Mouse (Mus musculus) liver, embryonic 16.5 days (tissue): Measurements from ENCODE around the gene Knl1. TPM values are rescaled to one million over a fixed set of nuclear protein-coding genes. Genes with fewer than 3 reads are reported as not detected.

Experiments
- ATAC-seq: fragments of 200-750 bp; cut with Nextera tagmentation; 2 replicates; pipeline ENCODE4 v1.8.0; 2017; ENCODE audit warnings: low read depth, mild to moderate bottlenecking, moderate number of reproducible peaks, moderate library complexity
- H3K27ac ChIP-seq: fragments of 300-500 bp; sonication (generic); 2 replicates; pipeline ENCODE4 v1.5.1; 2014; ENCODE audit warnings: mild to moderate bottlenecking, low read length
- H3K27me3 ChIP-seq: fragments of 300-500 bp; sonication (generic); 2 replicates; pipeline ENCODE4 v1.6.1; 2014; ENCODE audit warnings: low read depth, low read length, mixed read lengths; ENCODE audit not compliant: control insufficient read depth, insufficient read depth
- H3K36me3 ChIP-seq: fragments of 300-500 bp; sonication (generic); 2 replicates; pipeline ENCODE4 v1.6.1; 2014; ENCODE audit warnings: mild to moderate bottlenecking; ENCODE audit not compliant: control insufficient read depth, insufficient read depth
- H3K4me1 ChIP-seq: fragments of 300-500 bp; sonication (generic); 2 replicates; pipeline ENCODE4 v1.6.1; 2014; ENCODE audit warnings: low read depth, low read length, mixed read lengths; ENCODE audit not compliant: control insufficient read depth
- H3K4me2 ChIP-seq: fragments of 300-500 bp; sonication (generic); 2 replicates; pipeline ENCODE4 v1.6.1; 2014; ENCODE audit warnings: low read depth, low read length, mixed read lengths
- H3K4me3 ChIP-seq: fragments of 300-500 bp; sonication (generic); 2 replicates; pipeline ENCODE4 v1.5.1; 2014; ENCODE audit warnings: low read depth, mild to moderate bottlenecking, low read length
- H3K9ac ChIP-seq: fragments of 300-500 bp; sonication (generic); 2 replicates; pipeline ENCODE4 v1.6.1; 2014; ENCODE audit warnings: low read depth, low read length
- H3K9me3 ChIP-seq: fragments of 300-500 bp; sonication (generic); replicated peaks from 2 replicates; pipeline ENCODE4 v1.6.1; 2016; ENCODE audit warnings: low read length; ENCODE audit not compliant: control insufficient read depth
- WGBS: fragments of 180-500 bp; shearing (Covaris S2); extraction: QIAGEN DNeasy Blood & Tissue Kit; methylation state at CpG from one replicate; pipeline ENCODE4 v1.1.7; 2014; ENCODE audit not compliant: insufficient replicate concordance; 5-methylcytosine and 5-hydroxymethylcytosine counted together
- polyA plus RNA-seq: library from polyadenylated mRNA; unstranded; fragments of >200 nt; fragmentation: Nextera tagmentation; extraction: Ambion mirVana; gene quantifications from 2 replicates; pipeline ENCODE4 v1.2.1, GENCODE M21; 2015

The Knl1 gene
- polyA plus RNA-seq, 1 experiment from 2014 or later, result 52.2 TPM

DNA sequence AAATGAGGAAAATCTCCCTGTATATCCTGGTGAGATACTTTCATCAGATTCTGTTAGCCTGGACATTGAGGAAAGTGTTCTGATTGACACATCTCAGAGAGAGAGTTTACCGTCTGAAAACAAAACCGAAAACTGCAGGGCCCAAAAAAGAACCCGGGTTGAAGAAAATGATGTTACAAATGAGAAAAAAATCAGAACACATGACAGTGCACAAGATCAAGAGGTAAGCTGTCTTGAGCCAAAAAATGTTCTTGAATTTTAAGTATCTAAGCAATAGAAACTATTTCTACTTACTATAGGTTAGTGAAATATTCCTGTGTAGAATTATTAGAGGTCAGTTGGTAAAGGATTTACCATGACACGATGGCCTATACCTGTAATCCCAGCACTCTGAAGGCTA lies 25.5 kb downstream of the Knl1 start:
- Histone ChIP-seq H3K36me3 (peaks cover 56% of the 10 kb centered on the region), H3K9me3 (no peaks in the 10 kb centered on the region), H3K4me1 (no peaks in the 10 kb centered on the region), H3K4me3 (no peak overlapping the region), H3K9ac (no peak overlapping the region), H3K27ac (no peak overlapping the region), H3K27me3 (no peaks in the 10 kb centered on the region), H3K4me2 (no peak overlapping the region)
- WGBS, result 94% methylated on average over 4 of the region's 4 CpGs
- no peak for ATAC-seq

DNA sequence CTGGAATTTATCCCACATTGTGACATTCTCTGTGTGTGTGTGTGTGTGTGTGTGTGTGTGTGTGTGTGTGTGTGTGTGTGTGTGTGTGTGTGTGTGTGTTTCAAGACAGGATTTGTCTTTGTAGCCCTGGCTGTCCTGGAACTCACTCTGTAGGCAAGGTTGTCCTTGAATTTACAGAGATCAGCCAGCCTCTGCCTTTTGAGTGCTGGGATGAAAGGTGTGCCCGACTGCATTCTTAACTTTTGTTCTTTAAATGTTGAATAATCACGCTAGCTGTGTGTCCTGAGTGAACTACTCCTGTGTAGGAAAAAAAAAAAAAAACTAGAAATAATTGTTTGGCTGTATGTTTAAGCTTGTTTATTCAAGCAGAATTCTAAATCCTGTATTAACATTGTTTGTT lies 39.2 kb downstream of the Knl1 start:
- H3K4me2 ChIP-seq, result no peak overlapping the region
- 86% methylated on average over 2 of the region's 2 CpGs for WGBS
- no peak overlapping the region for H3K27ac ChIP-seq
- no peak overlapping the region for H3K9ac ChIP-seq
- H3K9me3 ChIP-seq, result no peaks in the 10 kb centered on the region
- no peak for ATAC-seq
- H3K4me3 ChIP-seq, result no peak overlapping the region
- H3K4me1 ChIP-seq, result no peaks in the 10 kb centered on the region
- no peaks in the 10 kb centered on the region for H3K27me3 ChIP-seq
- peaks cover 36% of the 10 kb centered on the region for H3K36me3 ChIP-seq

GRCm38 (mm10) chr2:119101552-119101951 lies 54.6 kb downstream of the Knl1 start:
- H3K36me3 ChIP-seq, result peaks cover 54% of the 10 kb centered on the region
- H3K27ac ChIP-seq, result no peak overlapping the region
- no peak for ATAC-seq
- H3K9me3 ChIP-seq, result no peaks in the 10 kb centered on the region
- H3K4me1 ChIP-seq, result no peaks in the 10 kb centered on the region
- no peak overlapping the region for H3K4me2 ChIP-seq
- H3K9ac ChIP-seq, result no peak overlapping the region
- H3K27me3 ChIP-seq, result no peaks in the 10 kb centered on the region
- no peak overlapping the region for H3K4me3 ChIP-seq

DNA sequence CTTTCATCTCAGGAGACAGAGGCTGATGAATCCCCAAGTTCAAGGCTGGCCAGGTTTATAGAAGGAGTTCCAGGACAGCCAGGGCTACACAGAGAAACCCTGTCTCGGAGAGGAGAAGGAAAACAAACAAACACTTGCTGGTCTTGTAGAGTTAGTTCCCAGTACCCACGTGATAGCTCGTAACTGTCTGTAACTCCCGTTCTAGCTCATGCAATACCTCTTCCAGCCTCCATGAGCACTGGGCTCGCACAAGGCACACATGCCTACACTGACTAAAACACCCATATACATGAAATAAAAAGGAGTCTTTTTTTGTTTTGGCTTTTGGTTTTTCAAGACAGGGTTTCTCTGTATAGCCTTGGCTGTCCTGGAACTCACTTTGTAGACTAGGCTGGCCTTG lies 59.7 kb downstream of the Knl1 start:
- 75% methylated on average over 5 of the region's 5 CpGs for WGBS
- no peak overlapping the region for H3K4me2 ChIP-seq
- no peaks in the 10 kb centered on the region for H3K27me3 ChIP-seq
- no peaks in the 10 kb centered on the region for H3K9me3 ChIP-seq
- H3K9ac ChIP-seq, result no peak overlapping the region
- H3K36me3 ChIP-seq, result peaks cover 31% of the 10 kb centered on the region
- H3K27ac ChIP-seq, result no peak overlapping the region
- no peak for ATAC-seq
- H3K4me1 ChIP-seq, result no peaks in the 10 kb centered on the region; the same call in 1 of the 2 replicates
- no peak overlapping the region for H3K4me3 ChIP-seq

- H3K27me3 ChIP-seq, result no peaks in the 10 kb centered on the region
- peaks cover 2% of the 10 kb centered on the region for H3K4me1 ChIP-seq
- no peak for ATAC-seq
- no peak overlapping the region for H3K27ac ChIP-seq
- 61% methylated on average over 4 of the region's 4 CpGs for WGBS
- no peaks in the 10 kb centered on the region for H3K9me3 ChIP-seq
- H3K9ac ChIP-seq, result no peak overlapping the region
- H3K4me2 ChIP-seq, result no peak overlapping the region
- peaks cover 12% of the 10 kb centered on the region; the same call in 1 of the 2 replicates for H3K36me3 ChIP-seq
- no peak overlapping the region for H3K4me3 ChIP-seq
Measured at GRCm38 (mm10) chr2:119108554-119108953, 61.6 kb downstream of the Knl1 start.

DNA sequence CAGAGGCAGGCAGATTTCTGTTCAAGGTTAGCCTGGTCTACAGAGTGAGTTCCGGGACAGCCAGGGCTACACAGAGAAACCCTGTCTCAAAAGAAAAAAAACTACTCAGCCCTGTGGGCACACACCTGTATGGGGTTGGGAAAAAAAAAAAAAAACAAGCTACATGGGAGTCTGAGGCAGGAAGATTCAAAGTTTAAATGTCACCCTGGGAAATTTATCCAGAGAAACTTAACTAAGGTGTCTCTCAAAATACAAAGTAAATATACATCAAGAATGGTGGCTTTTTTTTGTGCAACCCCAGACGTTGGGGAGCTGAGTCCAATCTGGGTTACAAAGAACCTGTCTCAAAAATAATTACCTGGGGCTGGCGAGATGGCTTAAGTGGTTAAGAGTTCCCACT lies 64.1 kb downstream of the Knl1 start:
- Histone ChIP-seq H3K27me3 (no peaks in the 10 kb centered on the region), H3K9ac (no peak overlapping the region), H3K4me2 (no peak overlapping the region), H3K4me1 (peaks cover 10% of the 10 kb centered on the region), H3K27ac (no peak overlapping the region), H3K36me3 (peaks cover 7% of the 10 kb centered on the region; the same call in 1 of the 2 replicates), H3K4me3 (no peak overlapping the region), H3K9me3 (no peaks in the 10 kb centered on the region)
- no peak for ATAC-seq
- WGBS, result 81% methylated on average over 3 of the region's 3 CpGs

- Histone ChIP-seq H3K4me3 (peak within 1 kb of the TSS; percentile 81), H3K36me3 (peaks cover 17% of the 10 kb centered on the region), H3K27me3 (no peaks in the 10 kb centered on the region), H3K27ac (peak within 1 kb of the TSS; percentile 96), H3K9me3 (no peaks in the 10 kb centered on the region), H3K4me2 (peak within 1 kb of the TSS; percentile 76), H3K9ac (peak within 1 kb of the TSS; percentile 80), H3K4me1 (peaks cover 10% of the 10 kb centered on the region)
- peak; percentile 94 for ATAC-seq
- under 1% methylated on average over 50 of the region's 51 CpGs for WGBS
Measured at GRCm38 (mm10) chr2:119112438-119113112, 65.7 kb downstream of the Knl1 start, which contains the start of gene Rad51. Gene Rad51 (plus strand): TSS chr2:119112793.

DNA sequence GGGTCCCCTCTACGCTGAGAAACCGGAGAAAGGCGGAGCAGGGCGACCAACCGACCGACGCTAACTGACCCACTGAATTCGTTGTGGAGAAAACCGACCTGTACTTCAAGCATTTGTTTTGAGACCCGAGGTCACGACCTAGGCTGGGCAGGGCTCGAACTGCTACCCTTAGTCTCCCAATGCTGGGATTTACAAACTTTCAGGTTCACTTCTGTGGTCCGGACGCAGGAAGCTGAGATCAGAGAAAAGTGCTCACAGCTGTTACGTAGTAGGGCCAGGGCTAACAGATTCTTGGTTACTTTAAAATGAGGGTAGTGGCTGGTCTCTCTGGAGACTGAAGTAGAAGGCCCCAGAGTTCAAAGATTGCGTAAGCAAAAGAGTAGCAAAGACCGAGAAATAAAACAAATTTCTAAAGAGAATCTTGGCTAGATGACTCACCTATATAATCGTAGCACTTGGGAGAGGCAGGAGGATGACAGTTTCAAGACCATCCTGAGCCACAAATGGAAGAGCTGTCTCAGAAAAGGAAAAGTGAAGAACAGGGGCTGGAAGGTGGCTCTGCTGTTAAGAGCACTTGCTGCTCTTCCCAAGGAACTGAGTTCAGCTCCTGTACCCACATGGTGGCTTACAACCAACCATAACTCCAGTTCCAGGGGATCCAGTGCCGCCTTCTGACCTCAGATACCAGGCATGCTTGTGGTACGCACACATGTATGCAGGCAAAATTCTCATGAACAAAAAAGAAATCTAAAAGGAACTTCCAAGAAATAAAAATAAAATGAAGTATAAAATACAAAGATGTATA lies 66.4 kb downstream of the Knl1 start:
- H3K4me1 ChIP-seq, result peaks cover 10% of the 10 kb centered on the region
- peak overlapping the region; percentile 96 for H3K27ac ChIP-seq
- H3K9ac ChIP-seq, result peak overlapping the region; percentile 80
- H3K9me3 ChIP-seq, result no peaks in the 10 kb centered on the region
- ATAC-seq, result no peak
- H3K4me2 ChIP-seq, result peak overlapping the region; percentile 76
- WGBS, result 7% methylated on average over 20 of the region's 20 CpGs
- H3K27me3 ChIP-seq, result no peaks in the 10 kb centered on the region
- H3K4me3 ChIP-seq, result peak overlapping the region; percentile 81
- peaks cover 23% of the 10 kb centered on the region for H3K36me3 ChIP-seq

GRCm38 (mm10) chr2:119136346-119136898 lies 89.5 kb downstream of the Knl1 start:
- Histone ChIP-seq H3K4me1 (peaks cover 27% of the 10 kb centered on the region), H3K4me3 (no peak overlapping the region), H3K4me2 (peak overlapping the region; percentile 52), H3K36me3 (peaks cover 72% of the 10 kb centered on the region), H3K9ac (peak overlapping the region; percentile 36; the same call in 1 of the 2 replicates), H3K9me3 (no peaks in the 10 kb centered on the region), H3K27ac (peak overlapping the region; percentile 97), H3K27me3 (no peaks in the 10 kb centered on the region)
- peak; percentile 98 for ATAC-seq
- WGBS, result 23% methylated on average over 5 of the region's 5 CpGs
